21 mouse cellular contexts compared by ENCODE assay signal in the genomic region with DNA sequence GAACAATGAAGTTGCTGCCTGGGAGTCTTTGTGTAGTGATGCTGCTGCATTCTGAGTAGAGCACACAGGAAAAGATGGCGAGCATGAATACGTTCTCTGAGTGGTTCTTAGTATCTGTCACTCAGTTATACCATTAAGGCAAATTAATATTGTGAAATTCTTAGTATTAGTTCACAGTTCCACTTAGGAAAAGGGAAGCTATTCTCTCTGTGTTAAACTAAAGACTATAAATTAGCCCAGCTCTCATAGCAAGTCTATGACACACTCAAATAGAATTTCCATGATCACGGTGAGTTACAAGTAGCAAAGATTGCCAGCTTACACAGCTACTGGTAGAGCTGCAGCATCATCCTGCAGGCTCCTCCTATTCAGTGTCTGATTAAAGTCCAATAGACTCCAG. TPM values are rescaled to one million over a fixed set of nuclear protein-coding genes. Genes with fewer than 3 reads are reported as not detected.
A peak's percentile ranks its signal among the peaks of the same experiment; 100 is the strongest.
DNase-seq lines count a peak whose midpoint lies in the region; ATAC-seq lines count a peak whose summit lies in the region.
"Had no signal": no experiment of that assay in that cellular context is flagged by ENCODE, and none has a peak within 500 bp of the region (broad histone marks: within the 10 kb centered on the region; RNA-seq: fewer than 3 reads in every experiment).

No protein-coding gene starts in this region.

- H3K27me3 ChIP-seq in forebrain, embryonic 13.5 days: no peaks in the 10 kb centered on the region
- H3K27me3 ChIP-seq in forebrain, embryonic 14.5 days (replicated peaks; ENCODE audit: control insufficient read depth, insufficient read depth, low read length): no peaks in the 10 kb centered on the region
- no peaks in the 10 kb centered on the region for H3K27me3 ChIP-seq in hindbrain, embryonic 14.5 days (ENCODE audit: control insufficient read depth, insufficient read depth, low read length)
- no peaks in the 10 kb centered on the region for H3K27me3 ChIP-seq in hindbrain, embryonic 11.5 days (ENCODE audit: control insufficient read depth, insufficient read depth, low read length)
- H3K27me3 ChIP-seq: hindbrain, embryonic 13.5 days; limb, embryonic 15.5 days; midbrain, embryonic 12.5 days; stomach, embryonic 15.5 days had no signal

- no peak overlapping the region for H3K27ac ChIP-seq in forebrain, embryonic 13.5 days
- no peak overlapping the region for H3K27ac ChIP-seq in forebrain, embryonic 14.5 days (ENCODE audit: low read depth, low read length)
- H3K27ac ChIP-seq in hindbrain, embryonic 14.5 days: no peak overlapping the region
- H3K27ac ChIP-seq in hindbrain, embryonic 11.5 days (ENCODE audit: low read depth, low read length): no peak overlapping the region
- H3K27ac ChIP-seq: hindbrain, embryonic 13.5 days; limb, embryonic 15.5 days; midbrain, embryonic 12.5 days had no signal

- H3K9ac ChIP-seq in forebrain, embryonic 13.5 days: no peak overlapping the region
- H3K9ac ChIP-seq in forebrain, embryonic 14.5 days (ENCODE audit: low read length): no peak overlapping the region
- H3K9ac ChIP-seq in hindbrain, embryonic 14.5 days: no peak overlapping the region
- H3K9ac ChIP-seq in hindbrain, embryonic 11.5 days (ENCODE audit: low read depth, low read length): no peak overlapping the region
- H3K9ac ChIP-seq: hindbrain, embryonic 13.5 days; limb, embryonic 15.5 days; midbrain, embryonic 12.5 days; stomach, embryonic 15.5 days had no signal

- WGBS in forebrain, embryonic 13.5 days: 84% methylated on average over 3 of the region's 3 CpGs
- 90% methylated on average over 3 of the region's 3 CpGs for WGBS in forebrain, embryonic 14.5 days
- WGBS in hindbrain, embryonic 14.5 days: 81% methylated on average over 3 of the region's 3 CpGs
- WGBS in hindbrain, embryonic 11.5 days: 93% methylated on average over 3 of the region's 3 CpGs

- no peaks in the 10 kb centered on the region for H3K9me3 ChIP-seq in forebrain, embryonic 13.5 days (replicated peaks)
- H3K9me3 ChIP-seq in forebrain, embryonic 14.5 days (replicated peaks; ENCODE audit: control insufficient read depth, low read length): no peaks in the 10 kb centered on the region
- H3K9me3 ChIP-seq in hindbrain, embryonic 14.5 days (ENCODE audit: control insufficient read depth, low read length): no peaks in the 10 kb centered on the region
- no peaks in the 10 kb centered on the region for H3K9me3 ChIP-seq in hindbrain, embryonic 11.5 days (ENCODE audit: control insufficient read depth, low read length)
- H3K9me3 ChIP-seq: hindbrain, embryonic 13.5 days; limb, embryonic 15.5 days; midbrain, embryonic 12.5 days; stomach, embryonic 15.5 days had no signal

- H3K4me3 ChIP-seq in forebrain, embryonic 13.5 days: no peak overlapping the region
- H3K4me3 ChIP-seq in forebrain, embryonic 14.5 days (ENCODE audit: low read depth, low read length): no peak overlapping the region
- H3K4me3 ChIP-seq in hindbrain, embryonic 14.5 days (replicated peaks; ENCODE audit: low read length): no peak overlapping the region
- H3K4me3 ChIP-seq in hindbrain, embryonic 11.5 days (ENCODE audit: low read depth, low read length): no peak overlapping the region
- H3K4me3 ChIP-seq: erythroblast, embryonic 14.5 days; hindbrain, embryonic 13.5 days; limb, embryonic 15.5 days; midbrain, embryonic 12.5 days; stomach, embryonic 15.5 days had no signal

- ATAC-seq in forebrain, embryonic 13.5 days: peak; percentile 48
- ATAC-seq in forebrain, embryonic 14.5 days: no peak
- 0 out of 2 replicates have a peak, but pooled peaks have one; percentile 24 for ATAC-seq in hindbrain, embryonic 14.5 days (ENCODE audit: low FRiP score)
- no peak for ATAC-seq in hindbrain, embryonic 11.5 days (ENCODE audit: low FRiP score)
- ATAC-seq in hematopoietic stem cell, adult 5-6 weeks (replicated peaks in 1 of 2; ENCODE audit: insufficient read depth in 1 of 2, low FRiP score in 2 of 2, low TSS enrichment in 1 of 2, low read depth in 1 of 2, poor library complexity in 2 of 2, severe bottlenecking in 2 of 2): peak; percentile 40 to 59; a peak in 2 of 4 replicates
- ATAC-seq: activated CD4-positive, CD25-positive, alpha-beta regulatory T cell, adult 4 months had no signal

- H3K4me2 ChIP-seq in forebrain, embryonic 13.5 days: no peak overlapping the region
- H3K4me2 ChIP-seq in forebrain, embryonic 14.5 days (ENCODE audit: low read length): no peak overlapping the region
- H3K4me2 ChIP-seq in hindbrain, embryonic 14.5 days (replicated peaks): no peak overlapping the region
- H3K4me2 ChIP-seq in hindbrain, embryonic 11.5 days (replicated peaks; ENCODE audit: low read depth, low read length): no peak overlapping the region
- H3K4me2 ChIP-seq: hindbrain, embryonic 13.5 days; limb, embryonic 15.5 days; midbrain, embryonic 12.5 days; stomach, embryonic 15.5 days had no signal

- DNase-seq in forebrain, embryonic 14.5 days (ENCODE audit: low spot score): no peak
- DNase-seq in hindbrain, embryonic 14.5 days (ENCODE audit: low spot score): no peak
- no peak for DNase-seq in hindbrain, embryonic 11.5 days (ENCODE audit: low spot score)
- peak; percentile 74 for DNase-seq in 3T3-L1 (ENCODE audit: low read depth, low spot score)
- DNase-seq in cerebellum, adult 9-10 months: no peak
- no peak for DNase-seq in spleen, postnatal 4 days (ENCODE audit: low spot score in 2 of 2)
- DNase-seq: cerebellum, adult 9-11 months; heart, adult 11 months; kidney, adult 2 months; kidney, postnatal 36 days; lung, adult 18-20 months; lung, postnatal 4 days; spleen, adult 18-20 months had no signal

- no peaks in the 10 kb centered on the region for H3K36me3 ChIP-seq in forebrain, embryonic 13.5 days (ENCODE audit: poor library complexity, severe bottlenecking)
- no peaks in the 10 kb centered on the region for H3K36me3 ChIP-seq in forebrain, embryonic 14.5 days (ENCODE audit: control insufficient read depth, insufficient read depth, low read length)
- no peaks in the 10 kb centered on the region for H3K36me3 ChIP-seq in hindbrain, embryonic 14.5 days (replicated peaks; ENCODE audit: control insufficient read depth, insufficient read depth)
- H3K36me3 ChIP-seq in hindbrain, embryonic 11.5 days (ENCODE audit: control insufficient read depth, insufficient read depth, low read length): no peaks in the 10 kb centered on the region
- H3K36me3 ChIP-seq: hindbrain, embryonic 13.5 days; limb, embryonic 15.5 days; midbrain, embryonic 12.5 days; stomach, embryonic 15.5 days had no signal

- 0 out of 2 replicates have a peak, but pooled peaks cover 5% of the 10 kb centered on the region for H3K4me1 ChIP-seq in forebrain, embryonic 13.5 days
- H3K4me1 ChIP-seq in forebrain, embryonic 14.5 days (ENCODE audit: control insufficient read depth, insufficient read depth, low read length): no peaks in the 10 kb centered on the region
- peaks cover 16% of the 10 kb centered on the region; the same call in 1 of the 2 replicates for H3K4me1 ChIP-seq in hindbrain, embryonic 14.5 days (replicated peaks; ENCODE audit: control insufficient read depth, insufficient read depth, low read length)
- no peaks in the 10 kb centered on the region for H3K4me1 ChIP-seq in hindbrain, embryonic 11.5 days (replicated peaks; ENCODE audit: control insufficient read depth, insufficient read depth, low read length)
- H3K4me1 ChIP-seq: midbrain, embryonic 12.5 days; stomach, embryonic 15.5 days had no signal

RNA-seq across cellular contexts. Expression of a gene that starts 23.3 kb away (rescaled TPM):
- 75.8 and 81.4 TPM in 2 replicates for polyA plus RNA-seq in forebrain, embryonic 13.5 days (2015; fragmentation: Nextera tagmentation; extraction: Ambion mirVana)
- 64.9 and 71.5 TPM in 2 replicates for polyA plus RNA-seq in forebrain, embryonic 14.5 days (2014; fragmentation: Nextera tagmentation; extraction: Ambion mirVana)
- 64.0 and 69.6 TPM in 2 replicates for polyA plus RNA-seq in hindbrain, embryonic 14.5 days (2014; fragmentation: Nextera tagmentation; extraction: Ambion mirVana)
- 87.2 and 97.2 TPM in 2 replicates for polyA plus RNA-seq in hindbrain, embryonic 11.5 days (2014; fragmentation: Nextera tagmentation; extraction: Ambion mirVana)
- total RNA-seq in hematopoietic stem cell, adult 5-6 weeks (2017): 188 and 201 TPM in 2 replicates

Comparison
In these comparisons a context has a peak if more than half of its experiments do, and no peak if none do; other contexts are left out.
1. ATAC-seq: peak in forebrain, embryonic 13.5 days (single experiment), hindbrain, embryonic 14.5 days (single experiment) and hematopoietic stem cell, adult 5-6 weeks (2 of 2); none in forebrain, embryonic 14.5 days (single experiment) and hindbrain, embryonic 11.5 days (single experiment).